Mouse (Mus musculus) CH12.LX (cell line): ENCODE data around the gene Anks1. TPM values are rescaled to one million over a fixed set of nuclear protein-coding genes. Genes with fewer than 3 reads are reported as not detected.

Experiments used
- DNase-seq: peaks from one replicate; pipeline ENCODE4 v3.0.0-alpha.2; 2013; ENCODE audit errors: extremely low read depth
- H3K27ac ChIP-seq: 2 replicates; pipeline ENCODE4 v1.5.1; 2012; ENCODE audit warnings: low read depth, mild to moderate bottlenecking, control low read depth, moderate library complexity; ENCODE audit not compliant: insufficient read depth
- H3K27me3 ChIP-seq: replicated peaks from 2 replicates; pipeline ENCODE3; 2012; ENCODE audit warnings: inconsistent platforms
- H3K36me3 ChIP-seq, 2 experiments: replicated peaks in 1 of 2; 2 replicates each; pipeline versions ENCODE3 to v1.6.1; 2012; ENCODE audit warnings: inconsistent platforms in 1 of 2, low read length in 1 of 2, mild to moderate bottlenecking in 1 of 2, mixed read lengths in 1 of 2, moderate library complexity in 1 of 2; ENCODE audit not compliant: control insufficient read depth in 1 of 2, insufficient read depth in 1 of 2
- H3K4me1 ChIP-seq, 2 experiments: 2 replicates each; pipeline ENCODE4 v1.6.1; 2012; ENCODE audit warnings: inconsistent platforms in 1 of 2, moderate library complexity in 1 of 2; ENCODE audit not compliant: insufficient read depth in 2 of 2, control insufficient read depth in 1 of 2
- H3K4me2 ChIP-seq: 2 replicates; pipeline ENCODE4 v1.6.1; 2012; ENCODE audit warnings: low read depth, mild to moderate bottlenecking, control low read depth; ENCODE audit not compliant: poor library complexity, insufficient read depth, severe bottlenecking
- H3K4me3 ChIP-seq, 3 experiments: fragments of 150-350 bp in 1 of 3; sonication (generic) in 1 of 3; replicated peaks in 1 of 3; 2 replicates each; pipeline versions ENCODE3 to v1.5.1; 2011 to 2012; ENCODE audit warnings: low read depth in 2 of 3, low read length in 2 of 3, mild to moderate bottlenecking in 2 of 3, moderate library complexity in 2 of 3, control low read depth in 1 of 3, improper control_type of control experiment in 1 of 3, inconsistent platforms in 1 of 3, mixed read lengths in 1 of 3; ENCODE audit not compliant: poor library complexity in 1 of 3
- H3K79me2 ChIP-seq: replicated peaks from 2 replicates; pipeline ENCODE4 v1.6.1; 2012; ENCODE audit warnings: mild to moderate bottlenecking, moderate library complexity; ENCODE audit not compliant: control insufficient read depth, poor library complexity, insufficient read depth, severe bottlenecking; ENCODE audit errors: extremely low read depth
- H3K9ac ChIP-seq: 2 replicates; pipeline ENCODE4 v1.6.1; 2012; ENCODE audit warnings: low read depth, mild to moderate bottlenecking, control low read depth, moderate library complexity; ENCODE audit not compliant: insufficient read depth
- H3K9me3 ChIP-seq: replicated peaks from 2 replicates; pipeline ENCODE3; 2012; ENCODE audit warnings: low read length, inconsistent platforms, mixed read lengths
- BHLHE40 ChIP-seq: IDR thresholded peaks from 2 replicates; pipeline ENCODE4 v1.6.1; 2011; ENCODE audit warnings: mild to moderate bottlenecking, low read depth, low read length, improper control_type of control experiment
- CHD1 ChIP-seq: IDR thresholded peaks from 2 replicates; pipeline ENCODE4 v1.6.1; 2012; ENCODE audit warnings: low read depth, low read length, improper control_type of control experiment, inconsistent platforms
- CHD2 ChIP-seq: IDR thresholded peaks from 2 replicates; pipeline ENCODE4 v1.6.1; 2011; ENCODE audit warnings: low read length, improper control_type of control experiment
- CTCF ChIP-seq, 2 experiments: IDR thresholded peaks in 1 of 2; conservative IDR thresholded peaks in 1 of 2; 2 replicates each; pipeline ENCODE4 v1.5.1; 2011 to 2012; ENCODE audit warnings: low read depth in 2 of 2, low read length in 2 of 2, improper control_type of control experiment in 1 of 2, inconsistent platforms in 1 of 2, mild to moderate bottlenecking in 1 of 2, moderate library complexity in 1 of 2
- E2F4 ChIP-seq: IDR thresholded peaks from 2 replicates; pipeline ENCODE4 v1.6.1; 2011; ENCODE audit warnings: low read depth, low read length, improper control_type of control experiment; ENCODE audit not compliant: insufficient replicate concordance
- ELF1 ChIP-seq: IDR thresholded peaks from 2 replicates; pipeline ENCODE4 v1.6.1; 2014; ENCODE audit warnings: low read depth, mild to moderate bottlenecking, inconsistent platforms, low read length, improper control_type of control experiment
- EP300 ChIP-seq: IDR thresholded peaks from 2 replicates; pipeline ENCODE4 v1.6.1; 2011; ENCODE audit warnings: low read length, improper control_type of control experiment
- ETS1 ChIP-seq: conservative IDR thresholded peaks from 2 replicates; pipeline ENCODE4 v1.6.1; 2012; ENCODE audit warnings: low read depth, mild to moderate bottlenecking, inconsistent platforms, low read length, improper control_type of control experiment, moderate library complexity
- HCFC1 ChIP-seq: IDR thresholded peaks from 2 replicates; pipeline ENCODE4 v1.6.1; 2012; ENCODE audit warnings: low read depth, mild to moderate bottlenecking, inconsistent platforms, low read length, improper control_type of control experiment
- IRF4 ChIP-seq: IDR thresholded peaks from 2 replicates; pipeline ENCODE4 v1.6.1; 2014; ENCODE audit warnings: low read depth, mild to moderate bottlenecking, inconsistent platforms, low read length, improper control_type of control experiment
- KAT2A ChIP-seq: IDR thresholded peaks from 2 replicates; pipeline ENCODE4 v1.6.1; 2012; ENCODE audit warnings: low read length, improper control_type of control experiment, inconsistent platforms; ENCODE audit not compliant: insufficient replicate concordance
- MAFK ChIP-seq: IDR thresholded peaks from 2 replicates; pipeline ENCODE4 v1.6.1; 2011; ENCODE audit warnings: low read length, improper control_type of control experiment; ENCODE audit not compliant: insufficient replicate concordance
- MEF2A ChIP-seq: IDR thresholded peaks from 2 replicates; pipeline ENCODE4 v1.6.1; 2014; ENCODE audit warnings: low read depth, mild to moderate bottlenecking, inconsistent platforms, low read length, improper control_type of control experiment, borderline replicate concordance
- MYC ChIP-seq: IDR thresholded peaks from 2 replicates; pipeline ENCODE4 v1.6.1; 2011; ENCODE audit warnings: low read depth, mild to moderate bottlenecking, improper control_type of control experiment, low read length
- NELFE ChIP-seq: IDR thresholded peaks from 2 replicates; pipeline ENCODE4 v1.6.1; 2011; ENCODE audit warnings: low read depth, low read length, improper control_type of control experiment
- NRF1 ChIP-seq: IDR thresholded peaks from 2 replicates; pipeline ENCODE4 v1.6.1; 2014; ENCODE audit warnings: low read depth, mild to moderate bottlenecking, inconsistent platforms, low read length, improper control_type of control experiment, moderate library complexity
- POLR2A ChIP-seq: IDR thresholded peaks from 2 replicates; pipeline ENCODE4 v1.6.1; 2011; ENCODE audit warnings: low read depth, mild to moderate bottlenecking, improper control_type of control experiment, low read length
- POLR2AphosphoS2 ChIP-seq: IDR thresholded peaks from 2 replicates; pipeline ENCODE4 v1.6.1; 2011; ENCODE audit warnings: low read depth, low read length, improper control_type of control experiment
- TBP ChIP-seq: conservative IDR thresholded peaks from 2 replicates; pipeline ENCODE4 v1.6.1; 2011; ENCODE audit warnings: low read depth, low read length, improper control_type of control experiment
- USF1 ChIP-seq: IDR thresholded peaks from 2 replicates; pipeline ENCODE4 v1.6.1; 2014; ENCODE audit warnings: low read depth, mild to moderate bottlenecking, inconsistent platforms, low read length, improper control_type of control experiment
- USF2 ChIP-seq: conservative IDR thresholded peaks from 2 replicates; pipeline ENCODE4 v1.6.1; 2011; ENCODE audit warnings: low read depth, low read length, improper control_type of control experiment
- ZKSCAN1 ChIP-seq: IDR thresholded peaks from 2 replicates; pipeline ENCODE4 v1.6.1; 2012; ENCODE audit warnings: low read depth, inconsistent platforms, low read length, improper control_type of control experiment, borderline replicate concordance
- ZMIZ1 ChIP-seq: IDR thresholded peaks from 2 replicates; pipeline ENCODE4 v1.6.1; 2012; ENCODE audit warnings: low read depth, mild to moderate bottlenecking, inconsistent platforms, low read length, improper control_type of control experiment
- dilution Hi-C: fragments of 300-500 bp; cut with MboI; formaldehyde crosslinking; loops from 2 replicates; pipeline ENCODE4 v1.14.3; 2020; ENCODE audit warnings: low sequenced_read_pairs; ENCODE audit not compliant: extremely low pct_unique_long_range_greater_than_20kb, extremely low pct_ligation_motif_present
- in situ Hi-C: fragments of 300-500 bp; cut with MboI; formaldehyde crosslinking; loops from 3 replicates; pipeline ENCODE4 v1.14.3; 2019; ENCODE audit warnings: low sequenced_read_pairs, low pct_ligation_motif_present, low pct_unique_long_range_greater_than_20kb, mixed read lengths
- polyA plus RNA-seq: library from polyadenylated mRNA; unstranded; fragments of >175 nt; gene quantifications from 2 replicates; pipeline ENCODE4 v1.2.1, GENCODE M21; 2012; ENCODE audit warnings: low read depth; ENCODE audit not compliant: insufficient read length
- total RNA-seq, 2 experiments: library from RNA; depleted of rRNA; stranded (reverse); fragments of 300-350 nt in 1 of 2; fragments of >200 nt in 1 of 2; gene quantifications; 2 replicates each; pipeline ENCODE4 v1.2.3; 2012 to 2014

Anks1 gene
- total and polyA plus RNA-seq, 3 experiments, result 5.8 to 9.3 (median 9.0) TPM

- Histone ChIP-seq H3K9me3 (no peaks in the 10 kb centered on the region), H3K4me2 (no peak overlapping the region), H3K4me3 (no peak overlapping the region), H3K36me3 (peaks cover 0 to 18% of the 10 kb centered on the region in 2 experiments), H3K4me1 (peaks cover 3 to 13% of the 10 kb centered on the region in 2 experiments; a peak in 3 of 4 replicates), H3K9ac (no peak overlapping the region), H3K27ac (no peak overlapping the region), H3K27me3 (no peaks in the 10 kb centered on the region), H3K79me2 (no peaks in the 10 kb centered on the region; the same call in 1 of the 2 replicates)
- in situ Hi-C loops (no loop called here), dilution Hi-C loops (no loop called here)
- TF ChIP-seq IRF4 (no peak), POLR2AphosphoS2 (no peak), MAFK (no peak), EP300 (no peak), CHD1 (no peak), USF1 (no peak), USF2 (no peak), ZKSCAN1 (no peak), HCFC1 (no peak), NRF1 (no peak), MYC (no peak), CHD2 (no peak), MEF2A (no peak), ETS1 (no peak)
- no peak for DNase-seq
Measured at GRCm38 (mm10) chr17:27914742-27915141, 5.6 kb downstream of the Anks1 start.

DNA sequence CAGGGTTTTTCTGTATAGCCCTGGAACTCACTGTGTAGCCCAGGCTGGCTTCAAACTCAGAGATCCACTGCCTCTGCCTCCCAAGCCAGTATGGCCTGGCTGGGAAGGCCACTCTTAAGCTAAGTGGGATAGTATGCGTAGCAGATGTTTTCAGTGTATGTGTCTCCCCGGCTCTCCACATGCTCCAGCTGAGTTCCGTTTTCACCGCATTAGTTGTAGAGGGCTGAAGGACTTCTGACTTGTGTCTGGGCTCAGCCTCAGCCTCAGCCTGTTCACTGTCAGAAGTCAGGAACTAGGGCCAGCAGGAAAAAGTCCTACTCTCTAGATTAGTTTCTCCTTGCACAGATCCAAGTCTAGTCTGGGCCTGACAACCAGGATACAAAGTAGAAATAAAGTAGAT, 7.3 kb downstream of the Anks1 start:
- Histone ChIP-seq H3K79me2 (no peaks in the 10 kb centered on the region; the same call in 1 of the 2 replicates), H3K9ac (no peak overlapping the region), H3K4me2 (no peak overlapping the region), H3K9me3 (no peaks in the 10 kb centered on the region), H3K27me3 (no peaks in the 10 kb centered on the region), H3K4me1 (no peaks in the 10 kb centered on the region; a peak in 1 of 4 replicates), H3K27ac (no peak overlapping the region), H3K4me3 (no peak overlapping the region), H3K36me3 (peaks cover 0 to 22% of the 10 kb centered on the region in 2 experiments)
- dilution Hi-C loops, result no loop called here
- in situ Hi-C loops, result no loop called here
- TF ChIP-seq ZMIZ1, result no peak
- no peak for TF ChIP-seq MAFK
- TF ChIP-seq KAT2A, result no peak
- TF ChIP-seq HCFC1, result no peak
- no peak for TF ChIP-seq CHD2
- TF ChIP-seq NRF1, result no peak
- TF ChIP-seq ELF1, result no peak
- TF ChIP-seq ZKSCAN1, result no peak
- no peak for TF ChIP-seq CTCF (conservative IDR thresholded peaks at IDR 0.05 in 1 of 2, IDR thresholded peaks at IDR 0.05 in 1 of 2; ENCODE audit: low read depth in 2 of 2, low read length in 2 of 2)
- no peak for TF ChIP-seq ETS1
- no peak for TF ChIP-seq POLR2A
- TF ChIP-seq BHLHE40, result no peak
- no peak for TF ChIP-seq TBP
- TF ChIP-seq E2F4, result no peak
- no peak for TF ChIP-seq NELFE
- no peak for DNase-seq
